Mouse (Mus musculus) heart, embryonic 14.5 days (tissue): ENCODE measurements at regions not wholly inside any gene's neighbourhood (a gene's known extent, or its start where the extent isn't known, plus 50 kb on each side); places are given as distances from the start of the nearest gene placed in this dataset.

Source experiments
- ATAC-seq: fragments of 200-750 bp; cut with Nextera tagmentation; 2 replicates; pipeline ENCODE4 v1.8.0; 2017; ENCODE audit warnings: low read depth, moderate TSS enrichment; ENCODE audit not compliant: insufficient number of reproducible peaks, insufficient read depth, low FRiP score
- H3K27ac ChIP-seq, 2 experiments: fragments of 200-500 bp in 1 of 2; fragments of 300-500 bp in 1 of 2; sonication (generic) in 1 of 2; replicated peaks in 1 of 2; 2 replicates each; pipeline ENCODE4 v1.5.1; 2012 to 2014; ENCODE audit warnings: low read depth in 2 of 2, low read length in 2 of 2, control low read depth in 1 of 2, mild to moderate bottlenecking in 1 of 2, mixed read lengths in 1 of 2; ENCODE audit not compliant: control insufficient read depth in 1 of 2, insufficient read depth in 1 of 2
- H3K27me3 ChIP-seq: fragments of 300-500 bp; sonication (generic); 2 replicates; pipeline ENCODE4 v1.6.1; 2014; ENCODE audit warnings: mild to moderate bottlenecking, low read length, control low read depth; ENCODE audit not compliant: control insufficient read depth, insufficient read depth
- H3K36me3 ChIP-seq: fragments of 300-500 bp; sonication (generic); 2 replicates; pipeline ENCODE4 v1.6.1; 2014; ENCODE audit warnings: mild to moderate bottlenecking, control low read depth, low read length, mixed read lengths; ENCODE audit not compliant: control insufficient read depth, insufficient read depth
- H3K4me1 ChIP-seq, 2 experiments: fragments of 200-500 bp in 1 of 2; fragments of 300-500 bp in 1 of 2; sonication (generic) in 1 of 2; 2 replicates each; pipeline ENCODE4 v1.6.1; 2012 to 2014; ENCODE audit warnings: low read length in 2 of 2, control low read depth in 1 of 2, mixed read lengths in 1 of 2; ENCODE audit not compliant: control insufficient read depth in 2 of 2, insufficient read depth in 2 of 2
- H3K4me2 ChIP-seq: fragments of 300-500 bp; sonication (generic); 2 replicates; pipeline ENCODE4 v1.6.1; 2014; ENCODE audit warnings: mild to moderate bottlenecking, low read length
- H3K4me3 ChIP-seq, 2 experiments: fragments of 200-500 bp in 1 of 2; fragments of 300-500 bp in 1 of 2; sonication (generic) in 1 of 2; 2 replicates each; pipeline ENCODE4 v1.5.1; 2012 to 2014; ENCODE audit warnings: low read length in 2 of 2, mild to moderate bottlenecking in 2 of 2, control low read depth in 1 of 2, low read depth in 1 of 2, moderate library complexity in 1 of 2; ENCODE audit not compliant: control insufficient read depth in 1 of 2, insufficient read depth in 1 of 2
- H3K9ac ChIP-seq: fragments of 300-500 bp; sonication (generic); 2 replicates; pipeline ENCODE4 v1.6.1; 2014; ENCODE audit warnings: mild to moderate bottlenecking, low read length
- H3K9me3 ChIP-seq: fragments of 300-500 bp; sonication (generic); 2 replicates; pipeline ENCODE4 v1.6.1; 2016; ENCODE audit warnings: low read length, control low read depth; ENCODE audit not compliant: control insufficient read depth
- WGBS: fragments of 180-500 bp; shearing (Covaris S2); extraction: QIAGEN DNeasy Blood & Tissue Kit; methylation state at CpG from one replicate; pipeline ENCODE4 v1.1.7; 2014; 5-methylcytosine and 5-hydroxymethylcytosine counted together

DNA sequence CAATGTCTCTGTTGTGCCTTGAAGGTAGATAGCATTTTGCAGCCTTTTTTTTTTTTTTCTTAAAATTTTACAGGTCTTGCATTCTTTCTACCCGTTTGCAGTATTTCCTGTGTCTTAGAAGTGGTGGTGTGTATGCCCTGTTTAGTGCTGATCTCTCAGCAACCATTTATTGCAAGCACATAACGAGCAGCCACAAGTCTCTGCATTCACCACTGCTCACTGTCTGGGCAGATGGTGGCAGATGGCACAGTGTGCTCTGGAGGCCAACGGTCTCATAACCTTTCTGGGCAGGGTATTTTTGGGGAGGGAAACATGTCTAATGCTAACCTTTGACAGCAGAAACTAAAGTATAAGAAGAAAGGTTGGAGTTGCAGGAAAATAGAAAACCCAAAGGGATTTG lies 266.1 kb upstream of the Ptger4 start:
- no peaks in the 10 kb centered on the region for H3K4me1 ChIP-seq
- no peak overlapping the region for H3K9ac ChIP-seq
- H3K4me2 ChIP-seq = no peak overlapping the region
- no peaks in the 10 kb centered on the region for H3K27me3 ChIP-seq
- ATAC-seq = no peak
- no peaks in the 10 kb centered on the region for H3K9me3 ChIP-seq
- H3K4me3 ChIP-seq = no peak overlapping the region
- WGBS = 56% methylated on average over 3 of the region's 3 CpGs
- H3K27ac ChIP-seq = no peak overlapping the region
- no peaks in the 10 kb centered on the region for H3K36me3 ChIP-seq

GRCm38 (mm10) chr15:5511046-5511445 lies 267.1 kb upstream of the Ptger4 start:
- WGBS = 65% methylated on average over 3 of the region's 3 CpGs
- no peak overlapping the region for H3K4me3 ChIP-seq
- H3K4me1 ChIP-seq = no peaks in the 10 kb centered on the region
- H3K27me3 ChIP-seq = no peaks in the 10 kb centered on the region
- H3K9ac ChIP-seq = no peak overlapping the region
- ATAC-seq = no peak
- H3K27ac ChIP-seq = no peak overlapping the region
- no peak overlapping the region for H3K4me2 ChIP-seq
- H3K36me3 ChIP-seq = no peaks in the 10 kb centered on the region
- H3K9me3 ChIP-seq = no peaks in the 10 kb centered on the region

- no peak overlapping the region for H3K4me2 ChIP-seq
- 82% methylated on average over 5 of the region's 5 CpGs for WGBS
- no peak overlapping the region for H3K4me3 ChIP-seq
- no peak overlapping the region for H3K9ac ChIP-seq
- no peaks in the 10 kb centered on the region for H3K27me3 ChIP-seq
- ATAC-seq = no peak
- no peaks in the 10 kb centered on the region for H3K9me3 ChIP-seq
- H3K4me1 ChIP-seq = no peaks in the 10 kb centered on the region
- no peak overlapping the region for H3K27ac ChIP-seq
- H3K36me3 ChIP-seq = no peaks in the 10 kb centered on the region
These were observed 268.6 kb upstream of the Ptger4 start for GRCm38 (mm10) chr15:5512546-5512945.

DNA sequence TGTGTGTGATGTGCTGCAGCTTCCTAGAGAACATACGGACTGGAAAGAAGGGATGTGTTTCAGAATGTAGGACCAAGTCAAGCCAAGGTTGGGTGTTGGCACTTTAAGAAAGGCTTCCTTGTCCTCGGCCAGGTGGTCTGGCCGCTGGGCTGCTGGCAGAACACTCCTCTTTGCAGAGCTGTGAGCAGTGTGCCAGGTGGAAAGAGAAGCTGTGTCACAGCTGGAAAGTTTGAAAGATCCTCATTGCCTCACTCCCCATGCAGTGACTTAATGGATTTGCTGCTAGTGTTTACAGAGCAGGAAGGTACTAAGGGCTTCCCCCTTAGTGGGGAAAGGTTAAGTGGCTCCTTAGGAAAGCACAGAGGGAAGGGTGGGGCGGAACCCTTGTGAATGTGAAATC lies 269.2 kb upstream of the Ptger4 start:
- no peak overlapping the region for H3K27ac ChIP-seq
- no peak for ATAC-seq
- H3K4me2 ChIP-seq = no peak overlapping the region
- 50% methylated on average over 4 of the region's 4 CpGs for WGBS
- no peak overlapping the region for H3K9ac ChIP-seq
- no peak overlapping the region for H3K4me3 ChIP-seq
- H3K36me3 ChIP-seq = no peaks in the 10 kb centered on the region
- H3K27me3 ChIP-seq = no peaks in the 10 kb centered on the region
- H3K4me1 ChIP-seq = no peaks in the 10 kb centered on the region
- no peaks in the 10 kb centered on the region for H3K9me3 ChIP-seq

DNA sequence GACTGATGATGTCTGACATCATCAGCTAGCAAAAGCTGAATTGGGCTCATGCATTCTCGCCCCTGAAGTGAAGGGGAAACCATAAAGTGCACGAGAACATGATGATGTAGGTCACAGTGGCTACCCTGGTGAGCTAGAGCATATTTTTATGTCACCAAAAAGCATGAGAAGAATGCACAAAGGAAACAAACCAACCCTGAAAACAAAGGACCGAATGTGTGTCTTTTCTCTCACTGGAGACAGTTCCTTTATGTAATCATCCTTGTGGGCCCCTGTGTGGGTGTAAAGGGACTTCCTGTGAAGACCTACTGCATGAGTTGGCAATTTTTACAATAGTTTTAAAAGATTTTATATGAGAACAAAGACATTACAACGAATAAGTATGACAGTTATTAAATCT lies 270.2 kb upstream of the Ptger4 start:
- H3K9me3 ChIP-seq = no peaks in the 10 kb centered on the region
- no peak overlapping the region for H3K4me3 ChIP-seq
- ATAC-seq = no peak
- no peak overlapping the region for H3K27ac ChIP-seq
- H3K4me1 ChIP-seq = no peaks in the 10 kb centered on the region
- H3K9ac ChIP-seq = no peak overlapping the region
- H3K4me2 ChIP-seq = no peak overlapping the region
- 49% methylated on average over 4 of the region's 4 CpGs for WGBS
- H3K36me3 ChIP-seq = no peaks in the 10 kb centered on the region
- H3K27me3 ChIP-seq = no peaks in the 10 kb centered on the region

DNA sequence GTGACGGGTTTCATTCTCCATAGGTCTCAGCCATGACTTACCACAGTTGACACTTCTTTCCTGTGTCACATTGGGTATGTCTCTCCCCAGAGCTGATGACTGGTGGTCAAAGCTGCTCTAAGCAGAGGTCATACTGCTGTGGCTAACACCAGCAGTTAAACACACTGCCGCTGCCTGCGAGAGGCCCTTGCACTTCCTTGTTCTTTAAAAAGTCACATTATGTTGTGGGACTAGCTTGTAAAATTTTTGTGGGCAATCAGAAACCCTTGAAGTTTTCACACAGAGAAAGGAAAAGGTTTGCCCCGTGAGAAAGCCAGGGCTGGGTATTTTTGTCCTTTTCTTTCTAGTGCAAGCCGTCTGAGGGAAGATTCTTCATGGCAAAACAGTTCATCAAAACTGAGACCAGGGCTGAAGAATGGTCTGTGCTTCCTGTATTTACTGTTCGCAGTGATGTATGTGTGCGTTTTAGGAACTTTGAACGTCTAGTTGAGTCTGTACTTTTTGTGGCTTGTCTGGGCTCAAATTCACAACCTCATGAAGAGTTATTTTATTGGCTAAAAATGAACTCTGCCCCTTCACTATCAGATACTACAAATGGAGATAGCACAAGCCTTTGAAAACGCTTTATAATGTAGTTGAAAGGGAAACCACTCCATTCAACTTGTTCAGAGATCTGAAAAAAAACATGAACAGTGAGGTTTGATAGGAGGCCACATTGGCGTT lies 273.4 kb upstream of the Ptger4 start:
- no peak for ATAC-seq
- H3K4me3 ChIP-seq = no peak overlapping the region
- no peak overlapping the region for H3K4me2 ChIP-seq
- no peak overlapping the region for H3K9ac ChIP-seq
- H3K36me3 ChIP-seq = no peaks in the 10 kb centered on the region
- no peaks in the 10 kb centered on the region for H3K27me3 ChIP-seq
- no peak overlapping the region for H3K27ac ChIP-seq
- 70% methylated on average over 10 of the region's 10 CpGs for WGBS
- H3K9me3 ChIP-seq = no peaks in the 10 kb centered on the region
- H3K4me1 ChIP-seq = no peaks in the 10 kb centered on the region

DNA sequence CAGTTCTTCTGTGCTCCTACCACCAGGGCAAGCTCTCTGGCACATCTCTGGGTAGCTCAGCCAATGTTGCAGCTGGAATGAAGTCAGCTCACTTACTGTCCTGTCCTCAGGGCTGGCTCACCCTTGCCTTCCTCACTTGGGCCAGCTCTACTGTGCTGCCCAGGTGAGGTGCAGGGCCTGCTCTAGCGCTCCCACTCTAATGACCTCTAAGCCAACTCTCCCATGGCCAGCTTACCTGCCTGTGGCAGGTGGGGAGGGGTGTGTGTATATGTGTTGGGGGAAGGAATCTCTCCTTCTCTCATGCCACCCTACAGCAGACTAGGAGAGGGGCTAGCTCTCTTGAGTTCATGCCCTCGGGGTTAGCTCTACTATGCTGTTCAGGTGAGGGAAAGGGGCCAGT lies 275.6 kb upstream of the Ptger4 start:
- WGBS = 89% methylated on average over 2 of the region's 2 CpGs
- H3K36me3 ChIP-seq = no peaks in the 10 kb centered on the region
- H3K27me3 ChIP-seq = no peaks in the 10 kb centered on the region
- H3K9me3 ChIP-seq = no peaks in the 10 kb centered on the region
- H3K4me3 ChIP-seq = no peak overlapping the region
- no peak for ATAC-seq
- no peaks in the 10 kb centered on the region for H3K4me1 ChIP-seq
- no peak overlapping the region for H3K4me2 ChIP-seq
- no peak overlapping the region for H3K27ac ChIP-seq
- H3K9ac ChIP-seq = no peak overlapping the region

DNA sequence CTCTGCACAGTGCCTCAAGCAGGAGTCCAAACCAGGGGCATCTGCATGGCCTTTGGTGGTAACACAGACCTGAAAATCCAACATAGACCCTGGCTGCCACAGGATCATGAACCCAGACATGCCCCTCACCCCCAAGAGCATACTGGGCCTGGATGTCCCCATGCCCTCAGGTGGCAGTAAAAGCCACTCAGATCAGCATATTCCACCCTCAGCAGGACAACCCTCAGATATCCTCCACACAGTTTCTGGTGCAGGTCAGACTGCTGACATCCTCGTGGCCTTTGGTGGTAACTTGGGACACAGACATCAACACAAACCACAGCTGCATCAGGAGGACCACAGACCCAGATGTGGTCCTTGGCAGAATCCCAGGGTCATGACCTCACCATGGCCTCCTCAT lies 276.0 kb upstream of the Ptger4 start:
- Histone ChIP-seq H3K4me3 (no peak overlapping the region), H3K9me3 (no peaks in the 10 kb centered on the region), H3K4me1 (no peaks in the 10 kb centered on the region), H3K9ac (no peak overlapping the region), H3K36me3 (no peaks in the 10 kb centered on the region), H3K27ac (no peak overlapping the region), H3K4me2 (no peak overlapping the region), H3K27me3 (no peaks in the 10 kb centered on the region)
- 77% methylated on average over 1 of the region's 1 CpGs for WGBS
- no peak for ATAC-seq
